Mouse (Mus musculus): Measurements from ENCODE around the gene Snx14.

DNA sequence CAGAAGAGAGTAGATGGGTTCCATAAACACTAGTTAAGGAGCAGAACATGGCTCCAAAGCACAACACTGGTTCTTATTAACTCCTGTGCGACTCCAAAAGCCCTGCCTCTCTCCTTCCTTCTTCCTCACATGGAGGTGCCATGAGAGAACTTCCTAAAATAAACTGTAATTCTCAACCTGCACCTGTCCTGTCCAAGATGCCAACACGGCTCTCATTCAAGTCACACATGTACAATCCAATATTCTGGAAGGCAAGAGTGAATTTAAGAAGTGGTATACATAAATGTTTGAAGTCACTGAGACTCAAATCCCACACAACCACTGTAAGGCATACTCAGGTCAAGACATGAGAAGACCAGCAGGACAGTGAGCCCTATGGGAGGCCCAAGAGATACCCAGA lies 67.6 kb downstream of the Snx14 start:
- TF ChIP-seq POLR2A (IDR thresholded peaks at IDR 0.05; ENCODE audit: low read depth, low read length), result no peak
- no peak for TF ChIP-seq CTCF (IDR thresholded peaks at IDR 0.05; ENCODE audit: extremely low read depth, insufficient read length, insufficient replicate concordance, low read depth, low read length)
